Mouse (Mus musculus) lung, embryonic 14.5 days (tissue): ENCODE data around the gene Slc41a2. TPM values are rescaled to one million over a fixed set of nuclear protein-coding genes. Genes with fewer than 3 reads are reported as not detected.

Experiments used
- ATAC-seq: fragments of 200-750 bp; cut with Nextera tagmentation; 2 replicates; pipeline ENCODE4 v1.8.0; 2017; ENCODE audit warnings: mild to moderate bottlenecking, moderate TSS enrichment, moderate library complexity; ENCODE audit not compliant: insufficient read depth
- DNase-seq: peaks from one replicate; pipeline ENCODE4 v3.0.0-alpha.2; 2015
- H3K27ac ChIP-seq: fragments of 300-500 bp; sonication (generic); 2 replicates; pipeline ENCODE4 v1.5.1; 2014; ENCODE audit warnings: low read depth, mild to moderate bottlenecking, moderate library complexity
- H3K27me3 ChIP-seq: fragments of 300-500 bp; sonication (generic); 2 replicates; pipeline ENCODE4 v1.6.1; 2014; ENCODE audit warnings: low read length, control low read depth; ENCODE audit not compliant: insufficient read depth
- H3K36me3 ChIP-seq: fragments of 300-500 bp; sonication (generic); 2 replicates; pipeline ENCODE4 v1.6.1; 2014; ENCODE audit warnings: control low read depth; ENCODE audit not compliant: insufficient read depth
- H3K4me1 ChIP-seq: fragments of 300-500 bp; sonication (generic); 2 replicates; pipeline ENCODE4 v1.6.1; 2014; ENCODE audit warnings: antibody characterized with exemption, control low read depth; ENCODE audit not compliant: insufficient read depth
- H3K4me2 ChIP-seq: fragments of 300-500 bp; sonication (generic); 2 replicates; pipeline ENCODE4 v1.6.1; 2014; ENCODE audit warnings: mild to moderate bottlenecking
- H3K4me3 ChIP-seq: fragments of 300-500 bp; sonication (generic); 2 replicates; pipeline ENCODE4 v1.5.1; 2014; ENCODE audit warnings: low read depth, low read length
- H3K9ac ChIP-seq: fragments of 300-500 bp; sonication (generic); 2 replicates; pipeline ENCODE4 v1.6.1; 2014
- H3K9me3 ChIP-seq: fragments of 300-500 bp; sonication (generic); 2 replicates; pipeline ENCODE4 v1.6.1; 2016; ENCODE audit warnings: low read depth, low read length, control low read depth
- CTCF ChIP-seq: IDR thresholded peaks from 2 replicates; pipeline ENCODE4 v1.5.1; 2016; ENCODE audit warnings: antibody characterized with exemption, low read depth
- WGBS: fragments of 180-500 bp; shearing (Covaris S2); extraction: QIAGEN DNeasy Blood & Tissue Kit; methylation state at CpG from one replicate; pipeline ENCODE4 v1.1.7; 2014; 5-methylcytosine and 5-hydroxymethylcytosine counted together
- polyA plus RNA-seq: library from polyadenylated mRNA; unstranded; fragments of >200 nt; fragmentation: Nextera tagmentation; extraction: Ambion mirVana; gene quantifications from 2 replicates; pipeline ENCODE4 v1.2.1, GENCODE M21; 2014

Slc41a2 gene
- polyA plus RNA-seq, 1 experiment from 2014 or later, result 0.46 TPM

- no peak overlapping the region for H3K4me3 ChIP-seq
- H3K9ac ChIP-seq, result no peak overlapping the region
- H3K9me3 ChIP-seq, result no peaks in the 10 kb centered on the region
- H3K27ac ChIP-seq, result no peak overlapping the region
- no peaks in the 10 kb centered on the region for H3K27me3 ChIP-seq
- 92% methylated on average over 5 of the region's 5 CpGs for WGBS
- no peak for ATAC-seq
- no peak overlapping the region for H3K4me2 ChIP-seq
- TF ChIP-seq CTCF, result no peak
- no peaks in the 10 kb centered on the region for H3K36me3 ChIP-seq
- peaks cover 3% of the 10 kb centered on the region for H3K4me1 ChIP-seq
- DNase-seq, result no peak
Measured at GRCm38 (mm10) chr10:83189071-83189470, 148.6 kb downstream of the Slc41a2 start.

GRCm38 (mm10) chr10:83186984-83187383, 150.7 kb downstream of the Slc41a2 start:
- Histone ChIP-seq H3K9ac (no peak overlapping the region), H3K27me3 (no peaks in the 10 kb centered on the region), H3K9me3 (no peaks in the 10 kb centered on the region), H3K4me3 (no peak overlapping the region), H3K4me1 (peaks cover 6% of the 10 kb centered on the region), H3K27ac (no peak overlapping the region), H3K4me2 (no peak overlapping the region), H3K36me3 (no peaks in the 10 kb centered on the region)
- no peak for TF ChIP-seq CTCF
- ATAC-seq (peak; percentile 68), DNase-seq (peak; percentile 69)
- WGBS, result 49% methylated on average over 5 of the region's 5 CpGs

GRCm38 (mm10) chr10:83186167-83186566, 151.5 kb downstream of the Slc41a2 start:
- H3K27me3 ChIP-seq, result no peaks in the 10 kb centered on the region
- WGBS, result 85% methylated on average over 8 of the region's 8 CpGs
- H3K36me3 ChIP-seq, result no peaks in the 10 kb centered on the region
- no peak for TF ChIP-seq CTCF
- H3K4me2 ChIP-seq, result no peak overlapping the region
- no peak overlapping the region for H3K4me3 ChIP-seq
- no peak overlapping the region for H3K27ac ChIP-seq
- DNase-seq, result no peak
- H3K9me3 ChIP-seq, result no peaks in the 10 kb centered on the region
- peaks cover 6% of the 10 kb centered on the region for H3K4me1 ChIP-seq
- no peak overlapping the region for H3K9ac ChIP-seq
- no peak for ATAC-seq

- H3K27me3 ChIP-seq, result no peaks in the 10 kb centered on the region
- H3K9me3 ChIP-seq, result no peaks in the 10 kb centered on the region
- no peak overlapping the region for H3K4me3 ChIP-seq
- H3K36me3 ChIP-seq, result no peaks in the 10 kb centered on the region
- 88% methylated on average over 6 of the region's 6 CpGs for WGBS
- DNase-seq, result no peak
- H3K4me2 ChIP-seq, result no peak overlapping the region
- TF ChIP-seq CTCF, result no peak
- H3K4me1 ChIP-seq, result peaks cover 6% of the 10 kb centered on the region
- H3K9ac ChIP-seq, result no peak overlapping the region
- no peak for ATAC-seq
- no peak overlapping the region for H3K27ac ChIP-seq
Measured at GRCm38 (mm10) chr10:83185121-83185520, 152.6 kb downstream of the Slc41a2 start.

- Histone ChIP-seq H3K4me1 (peaks cover 6% of the 10 kb centered on the region), H3K36me3 (no peaks in the 10 kb centered on the region), H3K9ac (no peak overlapping the region), H3K9me3 (no peaks in the 10 kb centered on the region), H3K27me3 (no peaks in the 10 kb centered on the region), H3K4me3 (no peak overlapping the region), H3K4me2 (no peak overlapping the region), H3K27ac (no peak overlapping the region)
- TF ChIP-seq CTCF, result no peak
- DNase-seq, result peak; percentile 49
- ATAC-seq, result peak; percentile 26; the same call in 1 of the 2 replicates
- WGBS, result 31% methylated on average over 7 of the region's 7 CpGs
Measured at GRCm38 (mm10) chr10:83184480-83185069, 153.1 kb downstream of the Slc41a2 start.

- H3K27me3 ChIP-seq, result no peaks in the 10 kb centered on the region
- H3K36me3 ChIP-seq, result no peaks in the 10 kb centered on the region
- no peak overlapping the region for H3K4me2 ChIP-seq
- no peak overlapping the region for H3K4me3 ChIP-seq
- no peak for ATAC-seq
- 43% methylated on average over 12 of the region's 12 CpGs for WGBS
- no peak overlapping the region for H3K27ac ChIP-seq
- no peak overlapping the region for H3K9ac ChIP-seq
- TF ChIP-seq CTCF, result no peak
- no peaks in the 10 kb centered on the region for H3K9me3 ChIP-seq
- H3K4me1 ChIP-seq, result peaks cover 6% of the 10 kb centered on the region
- peak; percentile 25 for DNase-seq
Measured at GRCm38 (mm10) chr10:83183634-83184479, 153.8 kb downstream of the Slc41a2 start.

GRCm38 (mm10) chr10:83182573-83182960, 155.1 kb downstream of the Slc41a2 start:
- WGBS, result 37% methylated on average over 8 of the region's 8 CpGs
- H3K4me1 ChIP-seq, result peaks cover 6% of the 10 kb centered on the region
- DNase-seq, result peak; percentile 78

More at GRCm38 (mm10) chr10:83182573-83182960, 155.1 kb downstream of the Slc41a2 start:
- peak; percentile 76 for TF ChIP-seq CTCF
- ATAC-seq, result no peak
- no peaks in the 10 kb centered on the region for H3K27me3 ChIP-seq
- no peak overlapping the region for H3K27ac ChIP-seq
- H3K4me2 ChIP-seq, result no peak overlapping the region
- no peak overlapping the region for H3K4me3 ChIP-seq
- no peaks in the 10 kb centered on the region for H3K9me3 ChIP-seq
- H3K9ac ChIP-seq, result no peak overlapping the region
- H3K36me3 ChIP-seq, result no peaks in the 10 kb centered on the region
